Mouse (Mus musculus) liver, adult 2 months (tissue): ENCODE measurements around the gene Cacna1h. TPM values are rescaled to one million over a fixed set of nuclear protein-coding genes. Genes with fewer than 3 reads are reported as not detected.

ENCODE experiments used
- DNase-seq: peaks from one replicate; pipeline ENCODE4 v3.0.0-alpha.2; 2011; ENCODE audit warnings: low read depth, low spot score; ENCODE audit errors: extremely low read depth
- H3K27ac ChIP-seq: fragments of 200-500 bp; replicated peaks from 2 replicates; pipeline ENCODE4 v1.5.1; 2012; ENCODE audit warnings: low read depth, mild to moderate bottlenecking, control low read depth, inconsistent platforms, low read length; ENCODE audit not compliant: insufficient read depth
- H3K27me3 ChIP-seq: fragments of 200-500 bp; 2 replicates; pipeline ENCODE4 v1.6.1; 2012; ENCODE audit warnings: mild to moderate bottlenecking, moderate library complexity, low read length, inconsistent platforms; ENCODE audit not compliant: control insufficient read depth, insufficient read depth
- H3K36me3 ChIP-seq: fragments of 200-500 bp; 2 replicates; pipeline ENCODE4 v1.6.1; 2012; ENCODE audit warnings: low read length, inconsistent platforms; ENCODE audit not compliant: control insufficient read depth, insufficient read depth
- H3K4me1 ChIP-seq: fragments of 200-500 bp; 2 replicates; pipeline ENCODE4 v1.6.1; 2011; ENCODE audit warnings: low read length; ENCODE audit not compliant: control insufficient read depth, insufficient read depth
- H3K4me3 ChIP-seq: fragments of 200-500 bp; 2 replicates; pipeline ENCODE4 v1.5.1; 2011; ENCODE audit warnings: low read depth, mild to moderate bottlenecking, control low read depth, low read length, moderate library complexity; ENCODE audit not compliant: insufficient read depth
- H3K79me2 ChIP-seq: fragments of 200-500 bp; 2 replicates; pipeline ENCODE4 v1.6.1; 2012; ENCODE audit warnings: inconsistent platforms, mild to moderate bottlenecking, low read length, moderate library complexity; ENCODE audit not compliant: control insufficient read depth, insufficient read depth
- H3K9ac ChIP-seq: fragments of 200-500 bp; 2 replicates; pipeline ENCODE4 v1.6.1; 2012; ENCODE audit warnings: low read depth, mild to moderate bottlenecking, control low read depth, inconsistent platforms, low read length
- CTCF ChIP-seq: fragments of 200-500 bp; IDR thresholded peaks from 2 replicates; pipeline ENCODE4 v1.5.1; 2011; ENCODE audit warnings: low read depth, low read length, control low read depth
- POLR2A ChIP-seq: fragments of 200-500 bp; IDR thresholded peaks from 2 replicates; pipeline ENCODE4 v1.6.1; 2011; ENCODE audit warnings: low read length, control low read depth; ENCODE audit not compliant: insufficient read depth; ENCODE audit errors: extremely low read depth
- WGBS: fragments of 180-500 bp; shearing (Covaris S2); methylation state at CpG from one replicate; pipeline ENCODE4 v1.1.7; 2018; 5-methylcytosine and 5-hydroxymethylcytosine counted together
- polyA plus RNA-seq: library from polyadenylated mRNA; depleted of rRNA; stranded (reverse); fragments of >200 nt; gene quantifications from 2 replicates; pipeline ENCODE4 v1.2.3, GENCODE M21; 2012
- total RNA-seq: library from RNA; depleted of rRNA; stranded (reverse); fragments of >200 nt; gene quantifications from 2 replicates; pipeline ENCODE4 v1.2.3, GENCODE M21; 2014

The Cacna1h gene
- total and polyA plus RNA-seq, 2 experiments: 0.05 TPM; not detected in 1

DNA sequence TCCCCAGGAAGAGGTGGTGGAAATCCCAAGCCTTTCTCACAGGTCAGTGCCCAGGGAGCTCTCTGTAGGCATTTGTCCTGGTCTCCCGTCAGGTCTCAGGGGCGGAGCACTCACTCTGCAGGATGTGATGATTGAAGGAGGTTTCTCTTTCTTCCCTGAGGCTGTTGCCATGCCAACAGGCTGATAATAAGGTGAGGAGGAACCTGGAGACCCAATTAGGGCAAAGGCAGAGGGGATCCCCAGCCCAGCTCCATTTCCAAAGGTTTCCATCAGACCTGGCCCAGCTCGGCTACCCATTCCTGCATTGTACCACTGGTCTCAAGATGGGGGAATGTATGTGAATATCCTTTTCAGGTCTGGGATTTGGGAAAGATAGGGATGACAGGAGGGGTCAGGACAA lies 29.4 kb downstream of the Cacna1h start:
- Histone ChIP-seq H3K27me3 (no peaks in the 10 kb centered on the region), H3K4me3 (no peak overlapping the region), H3K36me3 (no peaks in the 10 kb centered on the region), H3K4me1 (no peaks in the 10 kb centered on the region), H3K27ac (no peak overlapping the region), H3K79me2 (no peaks in the 10 kb centered on the region), H3K9ac (no peak overlapping the region)
- DNase-seq: no peak
- TF ChIP-seq POLR2A (no peak), CTCF (no peak)
- 78% methylated on average over 3 of the region's 3 CpGs for WGBS

DNA sequence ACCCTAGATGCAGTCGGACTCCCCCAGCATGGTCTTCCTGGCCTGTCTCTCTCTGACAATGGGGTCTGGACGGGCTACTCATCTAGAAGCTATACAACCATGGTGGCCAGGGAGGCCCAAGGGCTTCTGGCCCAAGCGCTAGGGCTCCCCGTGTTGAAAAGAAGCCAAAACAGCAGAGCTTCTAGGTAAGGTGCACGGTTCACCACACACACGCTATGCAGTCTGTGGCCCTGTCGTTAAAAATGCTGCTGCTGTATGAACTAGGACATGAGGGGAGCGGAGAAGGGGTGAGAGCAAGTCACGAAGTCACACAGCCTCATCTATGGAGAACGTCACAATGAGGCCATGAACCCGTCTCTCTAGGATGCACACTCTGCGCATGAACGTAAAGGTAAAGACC lies 31.4 kb downstream of the Cacna1h start:
- Histone ChIP-seq H3K27me3 (no peaks in the 10 kb centered on the region), H3K4me1 (no peaks in the 10 kb centered on the region), H3K4me3 (no peak overlapping the region), H3K36me3 (no peaks in the 10 kb centered on the region), H3K27ac (no peak overlapping the region), H3K9ac (no peak overlapping the region), H3K79me2 (no peaks in the 10 kb centered on the region)
- WGBS: 87% methylated on average over 13 of the region's 13 CpGs
- TF ChIP-seq CTCF (no peak), POLR2A (no peak)
- DNase-seq: no peak

DNA sequence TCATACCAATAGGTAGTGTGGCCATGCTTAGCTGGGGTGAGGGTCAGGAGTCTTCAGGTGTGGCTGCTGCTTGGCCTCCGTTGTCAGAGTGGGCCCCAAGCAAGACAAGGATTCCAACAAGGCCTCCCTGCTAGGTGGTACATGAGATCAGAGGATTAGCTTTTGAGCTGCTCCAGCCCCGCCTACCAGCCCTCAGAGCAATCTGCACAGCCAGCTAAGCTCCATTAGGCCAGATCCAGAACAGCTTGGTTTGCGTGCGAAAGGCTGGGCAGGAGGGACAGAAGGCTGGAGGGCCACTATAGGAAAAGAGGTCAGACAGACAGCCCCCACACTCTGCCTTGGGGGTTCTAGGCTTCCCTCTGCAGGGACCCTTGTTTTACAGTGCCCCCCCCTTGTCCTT lies 32.1 kb downstream of the Cacna1h start:
- no peaks in the 10 kb centered on the region for H3K4me1 ChIP-seq
- H3K36me3 ChIP-seq: no peaks in the 10 kb centered on the region
- no peaks in the 10 kb centered on the region for H3K27me3 ChIP-seq
- WGBS: 72% methylated on average over 4 of the region's 4 CpGs
- H3K27ac ChIP-seq: no peak overlapping the region
- H3K79me2 ChIP-seq: no peaks in the 10 kb centered on the region
- no peak for TF ChIP-seq POLR2A
- DNase-seq: no peak
- H3K9ac ChIP-seq: no peak overlapping the region
- H3K4me3 ChIP-seq: no peak overlapping the region

DNA sequence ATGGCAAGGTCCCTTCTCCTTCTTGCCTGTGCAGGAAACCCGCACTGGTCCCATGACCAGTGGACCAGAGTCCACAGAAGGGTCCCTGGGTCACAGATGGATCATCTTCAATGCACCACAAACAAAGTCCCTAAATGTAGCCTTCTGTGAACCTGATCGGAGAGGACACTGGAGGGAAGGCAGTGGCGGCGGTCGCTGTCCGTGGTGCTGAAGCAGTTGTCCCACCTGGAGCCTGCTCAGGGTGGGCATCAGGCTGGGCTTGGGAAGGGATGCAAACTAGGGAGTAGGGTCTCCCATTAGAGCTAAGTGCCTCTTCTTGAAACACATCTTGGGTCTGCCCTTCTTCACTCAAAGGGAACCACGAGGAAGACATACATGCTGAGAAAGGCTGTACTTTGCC lies 33.1 kb downstream of the Cacna1h start:
- Histone ChIP-seq H3K79me2 (no peaks in the 10 kb centered on the region), H3K4me3 (no peak overlapping the region), H3K9ac (no peak overlapping the region), H3K27ac (no peak overlapping the region), H3K27me3 (no peaks in the 10 kb centered on the region), H3K36me3 (no peaks in the 10 kb centered on the region), H3K4me1 (no peaks in the 10 kb centered on the region)
- no peak for DNase-seq
- TF ChIP-seq POLR2A (no peak), CTCF (no peak)
- 11% methylated on average over 7 of the region's 7 CpGs for WGBS

DNA sequence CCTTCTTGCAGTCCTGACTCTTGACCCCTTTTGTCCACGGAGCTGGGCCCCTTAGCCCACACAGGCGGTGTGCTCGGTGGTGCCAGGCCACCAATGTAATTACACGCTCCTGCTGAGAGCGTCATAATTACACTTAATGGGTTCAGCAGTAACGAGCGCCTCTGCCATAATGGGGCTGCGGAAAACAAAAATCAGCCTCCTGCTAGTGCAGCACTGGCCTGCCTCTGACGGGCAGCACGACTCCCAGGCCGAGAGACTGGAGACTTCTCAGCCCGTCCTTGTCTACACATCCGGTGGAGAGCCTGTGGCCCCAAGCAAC lies 35.1 kb downstream of the Cacna1h start:
- Histone ChIP-seq H3K4me1 (no peaks in the 10 kb centered on the region), H3K36me3 (no peaks in the 10 kb centered on the region), H3K9ac (no peak overlapping the region), H3K27me3 (no peaks in the 10 kb centered on the region), H3K27ac (no peak overlapping the region), H3K79me2 (no peaks in the 10 kb centered on the region), H3K4me3 (no peak overlapping the region)
- DNase-seq: no peak
- TF ChIP-seq CTCF (no peak), POLR2A (no peak)
- 85% methylated on average over 13 of the region's 13 CpGs for whole genome bisulfite sequencing

DNA sequence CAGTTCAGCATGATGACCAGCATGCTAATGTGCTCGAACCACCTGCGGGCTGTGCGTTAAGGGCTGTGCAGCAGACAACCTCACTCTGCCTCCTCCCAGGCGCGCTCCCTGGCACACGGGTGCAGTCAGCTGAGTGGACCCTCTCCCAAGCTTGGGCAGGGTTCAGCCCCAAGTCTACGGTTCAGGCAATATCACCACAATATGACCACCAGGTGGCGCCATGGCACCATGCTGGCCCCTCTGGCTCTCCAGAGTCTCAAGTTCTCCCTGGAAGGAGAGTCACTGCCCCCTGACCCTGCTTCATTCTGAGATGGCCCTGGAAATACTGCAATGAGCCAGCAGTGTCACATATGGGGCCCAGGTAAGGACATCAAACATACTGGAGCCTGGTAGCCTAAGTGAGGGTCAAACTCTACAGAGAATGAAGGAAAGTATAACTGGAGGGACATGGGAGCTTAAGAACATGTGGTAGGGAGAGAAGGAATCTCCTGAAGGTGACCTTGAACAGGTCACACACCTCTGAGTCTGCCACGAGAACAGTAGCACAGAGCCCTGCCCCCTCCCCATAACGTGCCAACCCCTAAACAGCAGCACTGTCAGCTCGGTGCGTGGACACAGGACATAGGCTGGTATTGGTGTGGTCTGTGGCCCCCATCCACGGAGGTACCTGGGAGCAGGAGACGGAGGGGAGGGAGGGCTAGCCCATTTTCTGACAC lies 35.6 kb downstream of the Cacna1h start:
- H3K4me3 ChIP-seq: no peak overlapping the region
- TF ChIP-seq CTCF (peak; percentile 95), POLR2A (no peak)
- WGBS: 38% methylated on average over 14 of the region's 14 CpGs

More for the DNA sequence above, 35.6 kb downstream of the Cacna1h start:
- H3K79me2 ChIP-seq: no peaks in the 10 kb centered on the region
- H3K4me1 ChIP-seq: no peaks in the 10 kb centered on the region
- no peaks in the 10 kb centered on the region for H3K36me3 ChIP-seq
- H3K9ac ChIP-seq: no peak overlapping the region
- no peak overlapping the region for H3K27ac ChIP-seq
- no peaks in the 10 kb centered on the region for H3K27me3 ChIP-seq
- peak; percentile 26 for DNase-seq
